Mouse (Mus musculus): ENCODE data around the gene 1810013L24Rik.

DNA sequence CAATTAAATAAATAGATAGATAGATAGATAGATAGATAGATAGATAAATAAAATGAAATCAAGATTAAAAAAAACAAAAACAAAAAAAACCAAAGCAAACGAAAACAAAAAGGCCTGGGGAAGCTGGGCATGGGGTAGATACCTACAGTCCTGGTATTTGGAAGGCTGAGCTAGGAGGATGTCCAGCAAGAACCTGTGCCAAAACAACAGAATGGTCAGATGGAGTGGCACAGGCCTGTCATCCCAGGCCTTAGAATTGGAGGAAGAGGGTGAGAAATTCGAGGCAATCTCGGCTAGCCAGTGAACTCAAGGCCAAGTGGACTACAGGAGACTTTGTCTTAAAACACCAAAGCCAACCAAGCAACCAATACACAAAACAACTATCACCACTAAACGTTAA lies 12.0 kb upstream of the 1810013L24Rik start:
- TF ChIP-seq CTCF (IDR thresholded peaks at IDR 0.05; ENCODE audit: control insufficient read depth, insufficient read depth, low read length): no peak
- no peak for TF ChIP-seq POLR2A (IDR thresholded peaks at IDR 0.05; ENCODE audit: borderline replicate concordance, control insufficient read depth, low read depth, low read length)
